Mouse (Mus musculus): ENCODE measurements at regions not wholly inside any gene's neighbourhood (a gene's known extent, or its start where the extent isn't known, plus 50 kb on each side); places are given as distances from the start of the nearest gene placed in this dataset.

GRCm38 (mm10) chr10:23675911-23676310 lies 111.2 kb downstream of the Rps12 start:
- TF ChIP-seq EP300 (IDR thresholded peaks at IDR 0.05; ENCODE audit: insufficient read depth, low read depth, low read length) (no peak), CTCF (IDR thresholded peaks at IDR 0.05; ENCODE audit: low read depth, low read length) (no peak)

Data from ES-Bruce4 (cell line).